In the genomic region with DNA sequence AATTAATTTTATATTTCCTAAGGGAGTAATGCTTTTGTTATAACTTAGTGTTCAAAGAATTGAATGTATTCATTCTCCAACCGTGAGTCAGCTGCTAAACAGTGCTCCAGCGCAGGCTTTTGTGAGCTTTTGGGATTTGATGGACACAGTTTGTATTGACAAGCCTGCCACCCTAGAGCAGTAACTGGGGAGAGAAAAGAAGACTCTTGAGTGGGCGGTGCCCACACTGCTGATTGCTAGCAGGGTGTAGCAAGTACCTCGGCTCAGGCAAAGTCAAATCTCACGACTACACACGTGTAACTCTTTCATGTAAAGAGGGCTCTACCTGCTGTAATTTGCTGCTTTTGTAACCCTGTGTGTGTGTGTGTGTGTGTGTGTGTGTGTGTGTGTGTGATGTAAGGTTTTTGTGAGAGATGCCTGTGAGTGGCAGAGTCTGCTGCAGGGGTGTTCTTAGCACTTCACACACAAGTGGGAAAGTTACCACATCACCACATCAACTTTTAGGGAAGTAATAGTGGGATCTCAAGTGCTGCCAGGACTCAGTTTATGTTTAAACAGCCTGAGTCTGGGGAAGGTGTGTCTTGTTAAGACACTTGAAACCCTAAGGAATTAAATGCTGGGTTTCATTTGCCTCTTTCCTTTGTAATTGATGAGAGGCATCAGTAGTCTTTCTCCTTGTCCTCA, we compare ENCODE assay signal across 8 mouse cellular contexts. TPM values are rescaled to one million over a fixed set of nuclear protein-coding genes. Genes with fewer than 3 reads are reported as not detected.
DNase-seq lines count a peak whose midpoint lies in the region; ATAC-seq lines count a peak whose summit lies in the region.

No protein-coding gene starts in this region.

- no peaks in the 10 kb centered on the region for H3K36me3 ChIP-seq in heart, embryonic 10.5 days
- H3K36me3 ChIP-seq in erythroblast, embryonic 14.5 days (ENCODE audit: control insufficient read depth) = peaks cover 51% of the 10 kb centered on the region
- H3K36me3 ChIP-seq in midbrain, embryonic 16.5 days (ENCODE audit: control insufficient read depth, insufficient read depth, low read length) = no peaks in the 10 kb centered on the region

- intact Hi-C loops in heart, postnatal 36 days (cut with DNase I) = no loop called here

- peak overlapping the region; percentile 62; the same call in 1 of the 2 replicates for H3K27ac ChIP-seq in heart, embryonic 10.5 days
- no peak overlapping the region for H3K27ac ChIP-seq in midbrain, embryonic 16.5 days (ENCODE audit: low read length)

- WGBS in heart, embryonic 10.5 days = 53% methylated on average over 6 of the region's 6 CpGs
- 8% methylated on average over 6 of the region's 6 CpGs for WGBS in midbrain, embryonic 16.5 days

- H3K4me2 ChIP-seq in midbrain, embryonic 16.5 days (ENCODE audit: low read length) = peak overlapping the region; percentile 54

- H3K9ac ChIP-seq in midbrain, embryonic 16.5 days (ENCODE audit: low read depth, low read length) = peak overlapping the region; percentile 28; the same call in 1 of the 2 replicates

- no peaks in the 10 kb centered on the region for H3K9me3 ChIP-seq in heart, embryonic 10.5 days
- H3K9me3 ChIP-seq in erythroblast, embryonic 14.5 days (ENCODE audit: control insufficient read depth, low read length) = peaks cover 4% of the 10 kb centered on the region; the same call in 1 of the 2 replicates
- no peaks in the 10 kb centered on the region for H3K9me3 ChIP-seq in midbrain, embryonic 16.5 days (replicated peaks; ENCODE audit: control insufficient read depth, low read length, poor library complexity, severe bottlenecking)

- DNase-seq in heart, embryonic 10.5 days (ENCODE audit: low spot score) = no peak
- no peak for DNase-seq in heart, postnatal 36 days
- peak; percentile 35 to 42 for DNase-seq in kidney, postnatal 36 days
- no peak for DNase-seq in frontal cortex, postnatal 10 days (ENCODE audit: low spot score in 2 of 2)
- no peak for DNase-seq in layer of hippocampus, adult 9-10 months (ENCODE audit: low spot score)
- DNase-seq in cerebellum, adult 9-11 months = no peak

- H3K4me3 ChIP-seq in heart, embryonic 10.5 days = peak overlapping the region; percentile 24
- peak overlapping the region; percentile 69 for H3K4me3 ChIP-seq in erythroblast, embryonic 14.5 days (replicated peaks)
- peak overlapping the region; percentile 21; the same call in 1 of the 2 replicates for H3K4me3 ChIP-seq in midbrain, embryonic 16.5 days (ENCODE audit: low read depth, low read length)

- no peak for ATAC-seq in midbrain, embryonic 16.5 days

- peaks cover 26% of the 10 kb centered on the region for H3K4me1 ChIP-seq in heart, embryonic 10.5 days
- H3K4me1 ChIP-seq in erythroblast, embryonic 14.5 days (ENCODE audit: control insufficient read depth) = peaks cover 89% of the 10 kb centered on the region
- peaks cover 39% of the 10 kb centered on the region for H3K4me1 ChIP-seq in midbrain, embryonic 16.5 days (ENCODE audit: control insufficient read depth, insufficient read depth, low read length)

- H3K27me3 ChIP-seq in heart, embryonic 10.5 days (ENCODE audit: insufficient read depth, poor library complexity, severe bottlenecking) = no peaks in the 10 kb centered on the region
- H3K27me3 ChIP-seq in erythroblast, embryonic 14.5 days (ENCODE audit: control insufficient read depth) = no peaks in the 10 kb centered on the region
- H3K27me3 ChIP-seq in midbrain, embryonic 16.5 days (ENCODE audit: control insufficient read depth, insufficient read depth, low read depth, low read length) = no peaks in the 10 kb centered on the region

RNA-seq across cellular contexts. Expression of a gene that starts 2.8 kb away (rescaled TPM):
- 54.3 and 59.3 TPM in 2 replicates for polyA plus RNA-seq in heart, embryonic 10.5 days (2016; fragmentation: Nextera tagmentation; extraction: Ambion mirVana)
- 10 to 100 TPM; 54.7 to 59.1 TPM for total RNA-seq in heart, postnatal 36 days (2021)
- 17.4 and 34.1 TPM in 2 replicates for polyA plus RNA-seq in erythroblast, embryonic 14.5 days (2012)
- 96.2 and 96.8 TPM in 2 replicates for polyA plus RNA-seq in midbrain, embryonic 16.5 days (2015; fragmentation: Nextera tagmentation; extraction: Ambion mirVana)

Comparison
In these comparisons a context has a peak if more than half of its experiments do, and no peak if none do; other contexts are left out.
1. DNase-seq: peak in kidney, postnatal 36 days (2 of 2); none in heart, embryonic 10.5 days (single experiment), heart, postnatal 36 days (0 of 2), frontal cortex, postnatal 10 days (0 of 2), layer of hippocampus, adult 9-10 months (single experiment) and cerebellum, adult 9-11 months (single experiment).
2. Peak in every context shown above with its lines, with median percentiles within 50 percentile points of each other: H3K4me3 ChIP-seq.